Mouse (Mus musculus): ENCODE measurements around the gene Rassf7. TPM values are rescaled to one million over a fixed set of nuclear protein-coding genes. Genes with fewer than 3 reads are reported as not detected.

Rassf7 gene
- polyA plus RNA-seq, 1 experiment from 2014 or later = 84.2 TPM

DNA sequence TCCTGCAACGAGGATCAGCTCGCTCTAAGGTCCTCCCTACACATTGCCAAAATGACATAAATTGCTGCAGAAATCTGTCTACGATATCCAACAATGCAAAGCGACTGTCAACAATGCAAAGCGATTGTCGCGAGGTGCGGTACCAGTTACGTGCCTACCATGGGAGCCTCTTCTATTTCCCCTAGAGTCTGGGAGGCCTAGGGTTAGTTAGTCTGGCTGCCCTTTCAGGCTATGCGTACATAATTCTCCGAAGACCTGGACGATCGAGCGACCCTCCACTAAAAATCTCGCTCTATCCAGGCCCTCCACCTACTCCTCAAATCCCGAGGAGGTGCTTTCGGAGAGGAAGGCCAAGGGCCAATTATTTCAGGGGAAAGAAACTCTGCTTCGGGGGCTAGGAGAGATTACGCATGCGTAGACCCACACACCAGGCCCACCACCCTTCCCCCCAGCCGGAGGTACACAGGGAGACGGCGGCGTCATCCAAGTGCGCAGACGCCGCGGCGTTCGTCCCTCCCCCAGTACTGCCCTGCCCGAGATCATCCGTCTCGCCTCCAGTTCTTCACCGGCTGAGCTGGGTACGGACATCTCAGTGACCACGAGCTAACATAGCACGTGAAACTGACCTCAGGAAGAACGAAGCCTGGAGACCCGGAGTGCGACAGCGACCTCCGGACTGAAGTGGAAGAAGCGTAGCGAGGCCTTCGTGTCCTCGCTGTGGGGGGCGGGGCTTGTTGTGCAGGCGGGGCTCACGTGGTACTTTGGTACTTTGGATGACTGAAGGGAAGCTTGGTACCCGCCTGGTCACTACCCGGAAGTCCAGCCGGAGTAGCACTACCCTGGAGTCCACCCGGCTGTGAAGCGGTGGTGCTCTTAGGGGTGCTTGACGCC is 43.3 kb upstream of the Rassf7 start, which contains the start of gene Rnh1:
Gene Rnh1 (minus strand): TSS at position 742 of the 891 bp plus-strand sequence.
- Histone ChIP-seq H3K27me3 (ENCODE audit: control insufficient read depth, insufficient read depth, low read length) (no peaks in the 10 kb centered on the region), H3K27ac (replicated peaks) (peak within 1 kb of the TSS; percentile 93), H3K4me2 (replicated peaks; ENCODE audit: low read depth) (peak within 1 kb of the TSS; percentile 63), H3K4me1 (replicated peaks; ENCODE audit: control insufficient read depth, insufficient read depth) (peaks cover 9% of the 10 kb centered on the region), H3K9me3 (ENCODE audit: control insufficient read depth, low read length) (no peaks in the 10 kb centered on the region), H3K36me3 (ENCODE audit: control insufficient read depth, insufficient read depth, low read length) (no peaks in the 10 kb centered on the region), H3K9ac (ENCODE audit: low read length) (peak within 1 kb of the TSS; percentile 81), H3K4me3 (ENCODE audit: low read depth, low read length) (peak within 1 kb of the TSS; percentile 51)
- ATAC-seq (ENCODE audit: low FRiP score, low TSS enrichment) (peak; percentile 91), DNase-seq (ENCODE audit: low spot score) (peak; percentile 94)
- TF ChIP-seq EP300 (optimal IDR thresholded peaks at IDR 0.05) = no peak
- TF ChIP-seq CTCF (IDR thresholded peaks at IDR 0.05; ENCODE audit: low read depth) = peak; percentile 28; the same call in 1 of the 2 replicates
- WGBS = 2% methylated on average over 55 of the region's 55 CpGs

DNA sequence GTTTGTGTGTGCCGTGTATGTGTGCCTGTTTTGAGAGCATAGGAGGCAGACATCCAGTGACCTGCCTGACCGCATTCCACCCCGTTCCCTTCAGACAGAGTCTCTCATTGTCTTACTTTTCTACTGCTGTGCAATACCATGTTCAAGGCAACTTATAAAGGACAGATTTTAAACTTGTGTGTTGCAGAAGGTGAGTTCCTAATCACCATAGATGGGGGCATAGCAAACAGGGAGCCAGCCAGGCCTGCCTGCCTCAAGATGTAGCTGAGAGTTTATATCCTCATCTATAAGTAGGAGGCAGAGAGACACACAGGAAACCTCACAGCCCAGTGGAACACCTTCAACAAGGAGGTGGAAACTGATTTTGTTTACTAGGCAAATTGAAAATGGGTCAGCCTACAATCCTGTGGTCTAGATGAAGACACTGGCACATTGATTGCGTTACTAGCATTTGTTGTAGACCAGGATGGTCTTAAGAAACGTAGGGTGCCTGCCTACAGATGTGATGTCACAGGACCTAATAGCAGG is 42.3 kb upstream of the Rassf7 start:
- Histone ChIP-seq H3K9me3 (ENCODE audit: control insufficient read depth, low read length) (no peaks in the 10 kb centered on the region), H3K36me3 (ENCODE audit: control insufficient read depth, insufficient read depth, low read length) (no peaks in the 10 kb centered on the region), H3K27ac (replicated peaks) (peak overlapping the region; percentile 93), H3K4me1 (replicated peaks; ENCODE audit: control insufficient read depth, insufficient read depth) (0 out of 2 replicates have a peak, but pooled peaks cover 2% of the 10 kb centered on the region), H3K4me3 (ENCODE audit: low read depth, low read length) (peak overlapping the region; percentile 51), H3K9ac (ENCODE audit: low read length) (peak overlapping the region; percentile 81; the same call in 1 of the 2 replicates), H3K4me2 (replicated peaks; ENCODE audit: low read depth) (peak overlapping the region; percentile 63), H3K27me3 (ENCODE audit: control insufficient read depth, insufficient read depth, low read length) (no peaks in the 10 kb centered on the region)
- TF ChIP-seq EP300 (optimal IDR thresholded peaks at IDR 0.05) (no peak), CTCF (IDR thresholded peaks at IDR 0.05; ENCODE audit: low read depth) (no peak)
- no peak for DNase-seq (ENCODE audit: low spot score)
- no peak for ATAC-seq (ENCODE audit: low FRiP score, low TSS enrichment)
- 60% methylated on average over 5 of the region's 5 CpGs for WGBS

- Histone ChIP-seq H3K9me3 (ENCODE audit: control insufficient read depth, low read length) (no peaks in the 10 kb centered on the region), H3K27ac (replicated peaks) (no peak overlapping the region), H3K36me3 (ENCODE audit: control insufficient read depth, insufficient read depth, low read length) (no peaks in the 10 kb centered on the region), H3K4me2 (replicated peaks; ENCODE audit: low read depth) (no peak overlapping the region), H3K4me3 (ENCODE audit: low read depth, low read length) (no peak overlapping the region), H3K27me3 (ENCODE audit: control insufficient read depth, insufficient read depth, low read length) (no peaks in the 10 kb centered on the region), H3K4me1 (replicated peaks; ENCODE audit: control insufficient read depth, insufficient read depth) (no peaks in the 10 kb centered on the region), H3K9ac (ENCODE audit: low read length) (no peak overlapping the region)
- WGBS = 90% methylated on average over 4 of the region's 4 CpGs
- ATAC-seq (ENCODE audit: low FRiP score, low TSS enrichment) (no peak), DNase-seq (ENCODE audit: low spot score) (no peak)
- TF ChIP-seq EP300 (optimal IDR thresholded peaks at IDR 0.05) (no peak), CTCF (IDR thresholded peaks at IDR 0.05; ENCODE audit: low read depth) (peak; percentile 39)
Observed at GRCm38 (mm10) chr7:141175068-141175467, 40.6 kb upstream of the Rassf7 start.

DNA sequence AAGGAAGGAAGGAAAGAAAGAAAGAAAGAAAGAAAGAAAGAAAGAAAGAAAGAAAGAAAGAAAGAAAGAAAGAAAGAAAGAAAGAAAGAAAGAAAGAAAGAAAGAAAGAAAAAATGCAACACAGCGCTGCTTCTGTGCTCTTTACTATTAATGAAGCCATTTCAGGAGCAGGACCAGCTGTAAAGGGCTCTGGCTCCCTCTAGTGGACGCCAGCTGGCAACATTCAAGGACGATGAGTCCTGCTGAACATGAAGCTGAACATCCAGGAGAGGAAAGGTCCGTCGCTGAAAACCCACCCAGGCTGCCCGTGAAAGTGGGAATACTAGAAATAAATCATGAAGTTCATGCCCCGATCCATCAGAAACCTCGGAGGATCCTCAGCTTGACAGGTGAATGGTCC is 39.5 kb upstream of the Rassf7 start:
- TF ChIP-seq CTCF (IDR thresholded peaks at IDR 0.05; ENCODE audit: low read depth) (peak; percentile 97), EP300 (optimal IDR thresholded peaks at IDR 0.05) (no peak)
- Histone ChIP-seq H3K4me1 (replicated peaks; ENCODE audit: control insufficient read depth, insufficient read depth) (no peaks in the 10 kb centered on the region), H3K9me3 (ENCODE audit: control insufficient read depth, low read length) (no peaks in the 10 kb centered on the region), H3K4me3 (ENCODE audit: low read depth, low read length) (no peak overlapping the region), H3K9ac (ENCODE audit: low read length) (no peak overlapping the region), H3K36me3 (ENCODE audit: control insufficient read depth, insufficient read depth, low read length) (no peaks in the 10 kb centered on the region), H3K27ac (replicated peaks) (no peak overlapping the region), H3K27me3 (ENCODE audit: control insufficient read depth, insufficient read depth, low read length) (no peaks in the 10 kb centered on the region), H3K4me2 (replicated peaks; ENCODE audit: low read depth) (no peak overlapping the region)
- DNase-seq (ENCODE audit: low spot score) (peak; percentile 88), ATAC-seq (ENCODE audit: low FRiP score, low TSS enrichment) (no peak)
- WGBS = under 1% methylated on average over 8 of the region's 8 CpGs

DNA sequence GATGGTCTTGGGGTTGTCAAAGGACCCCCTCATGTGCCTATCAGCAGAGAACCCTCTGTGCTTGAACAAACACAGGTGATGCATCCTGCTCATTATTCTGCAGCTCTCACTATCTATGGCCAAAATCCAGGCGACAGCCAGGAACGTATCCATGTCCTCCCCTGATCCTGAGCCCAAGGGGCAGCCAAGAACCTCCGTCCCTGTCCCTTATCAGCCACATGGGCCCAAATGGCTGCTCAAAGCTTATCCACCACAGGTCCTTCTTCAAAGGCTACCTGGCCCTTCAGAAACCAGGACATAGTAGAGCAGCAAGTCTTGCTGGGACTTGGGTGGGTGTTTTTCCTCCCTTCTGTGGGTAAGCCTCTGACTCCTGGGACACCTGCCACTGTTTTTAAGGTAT is 27.5 kb upstream of the Rassf7 start:
- no peak overlapping the region for H3K9ac ChIP-seq (ENCODE audit: low read length)
- DNase-seq (ENCODE audit: low spot score) (no peak), ATAC-seq (ENCODE audit: low FRiP score, low TSS enrichment) (no peak)
- TF ChIP-seq CTCF (IDR thresholded peaks at IDR 0.05; ENCODE audit: low read depth) = no peak
- TF ChIP-seq EP300 (optimal IDR thresholded peaks at IDR 0.05) = no peak
- H3K27me3 ChIP-seq (ENCODE audit: control insufficient read depth, insufficient read depth, low read length) = no peaks in the 10 kb centered on the region
- H3K9me3 ChIP-seq (ENCODE audit: control insufficient read depth, low read length) = no peaks in the 10 kb centered on the region
- no peak overlapping the region for H3K27ac ChIP-seq (replicated peaks)
- peaks cover 26% of the 10 kb centered on the region for H3K36me3 ChIP-seq (ENCODE audit: control insufficient read depth, insufficient read depth, low read length)
- H3K4me2 ChIP-seq (replicated peaks; ENCODE audit: low read depth) = no peak overlapping the region
- 71% methylated on average over 3 of the region's 3 CpGs for WGBS
- H3K4me1 ChIP-seq (replicated peaks; ENCODE audit: control insufficient read depth, insufficient read depth) = peaks cover 4% of the 10 kb centered on the region; the same call in 1 of the 2 replicates
- no peak overlapping the region for H3K4me3 ChIP-seq (ENCODE audit: low read depth, low read length)

DNA sequence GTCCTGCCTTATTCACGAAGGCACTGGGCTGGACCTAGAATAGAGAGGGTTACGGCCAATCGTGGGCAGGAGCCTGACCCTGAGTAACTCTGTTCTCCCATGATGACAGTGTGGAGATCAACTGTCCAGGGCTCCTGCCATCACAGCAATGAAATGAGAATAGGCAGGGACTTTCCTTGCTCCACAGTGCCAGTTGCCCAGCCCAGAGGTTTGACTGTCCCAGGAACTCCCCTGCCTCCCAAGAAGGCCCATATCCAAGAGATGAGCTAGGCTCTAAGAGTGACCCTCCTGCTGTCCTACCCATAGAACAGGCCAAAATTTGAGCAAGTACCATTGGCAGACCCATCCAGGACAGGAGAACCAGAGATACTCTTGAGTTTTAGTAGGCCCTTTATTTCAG is 26.9 kb upstream of the Rassf7 start:
- Histone ChIP-seq H3K4me1 (replicated peaks; ENCODE audit: control insufficient read depth, insufficient read depth) (peaks cover 4% of the 10 kb centered on the region; the same call in 1 of the 2 replicates), H3K36me3 (ENCODE audit: control insufficient read depth, insufficient read depth, low read length) (peaks cover 26% of the 10 kb centered on the region), H3K4me2 (replicated peaks; ENCODE audit: low read depth) (no peak overlapping the region), H3K9me3 (ENCODE audit: control insufficient read depth, low read length) (no peaks in the 10 kb centered on the region), H3K4me3 (ENCODE audit: low read depth, low read length) (no peak overlapping the region), H3K9ac (ENCODE audit: low read length) (no peak overlapping the region), H3K27ac (replicated peaks) (no peak overlapping the region), H3K27me3 (ENCODE audit: control insufficient read depth, insufficient read depth, low read length) (no peaks in the 10 kb centered on the region)
- no peak for DNase-seq (ENCODE audit: low spot score)
- no peak for ATAC-seq (ENCODE audit: low FRiP score, low TSS enrichment)
- TF ChIP-seq EP300 (optimal IDR thresholded peaks at IDR 0.05) (no peak), CTCF (IDR thresholded peaks at IDR 0.05; ENCODE audit: low read depth) (no peak)
- 86% methylated on average over 3 of the region's 3 CpGs for WGBS
